Mouse (Mus musculus): ENCODE measurements at regions not wholly inside any gene's neighbourhood (a gene's known extent, or its start where the extent isn't known, plus 50 kb on each side); places are given as distances from the start of the nearest gene placed in this dataset.

DNA sequence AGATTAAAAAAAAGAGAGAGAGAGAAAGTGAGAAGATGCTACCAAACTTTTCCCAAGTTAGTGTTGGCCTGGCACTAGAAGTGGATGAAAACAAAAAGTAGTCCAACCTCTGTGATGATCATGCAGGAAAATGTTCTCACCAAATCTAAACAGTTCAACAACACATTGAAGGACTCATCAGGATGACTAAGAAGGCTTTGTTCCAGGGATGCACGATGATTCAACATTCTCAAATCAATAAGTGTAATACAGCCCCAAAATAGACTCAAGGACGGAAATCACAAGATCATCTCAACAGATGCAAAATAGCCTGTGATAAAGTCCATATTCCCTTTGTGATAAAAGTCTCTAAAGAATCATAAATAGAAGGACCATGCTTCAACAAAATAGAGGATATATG, 106.3 kb downstream of the Cysltr2 start:
- no peaks in the 10 kb centered on the region for H3K9me3 ChIP-seq (replicated peaks; ENCODE audit: low read length)
- TF ChIP-seq CTCF (IDR thresholded peaks at IDR 0.05; ENCODE audit: low read depth) = no peak
- ATAC-seq (replicated peaks; ENCODE audit: low FRiP score, low read depth) = no peak
- H3K9ac ChIP-seq (ENCODE audit: low read depth, low read length) = no peak overlapping the region
- no peak overlapping the region for H3K4me2 ChIP-seq (ENCODE audit: low read length)
- no peak overlapping the region for H3K27ac ChIP-seq
- DNase-seq (ENCODE audit: low spot score) = no peak
- no peaks in the 10 kb centered on the region for H3K27me3 ChIP-seq (ENCODE audit: insufficient read depth, low read length)
- H3K36me3 ChIP-seq (ENCODE audit: insufficient read depth, low read length) = no peaks in the 10 kb centered on the region
- WGBS = 89% methylated on average over 2 of the region's 2 CpGs
- H3K4me1 ChIP-seq (replicated peaks; ENCODE audit: insufficient read depth, low read length) = no peaks in the 10 kb centered on the region
- H3K4me3 ChIP-seq (replicated peaks; ENCODE audit: low read depth, low read length) = no peak overlapping the region

DNA sequence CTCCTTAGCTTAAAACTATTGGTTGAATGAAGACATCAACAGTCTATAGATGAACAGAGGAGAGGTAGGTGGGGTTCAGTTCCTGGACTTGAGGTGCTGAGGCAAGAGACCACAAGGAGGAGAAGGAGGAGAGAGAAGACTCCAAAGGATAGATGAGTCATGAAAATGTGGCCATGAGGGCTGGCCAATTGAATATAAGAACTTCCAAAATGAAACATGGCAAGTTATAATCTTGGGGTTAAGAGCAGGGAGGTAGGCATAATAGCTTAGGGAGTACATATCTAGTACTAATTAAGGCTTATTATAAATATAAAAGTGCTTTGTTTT, 109.9 kb downstream of the Cysltr2 start:
- no peak for ATAC-seq (replicated peaks; ENCODE audit: low FRiP score, low read depth)

GRCm38 (mm10) chr14:72938382-72939066, 110.4 kb downstream of the Cysltr2 start:
- Histone ChIP-seq H3K4me3 (replicated peaks; ENCODE audit: low read depth, low read length) (no peak overlapping the region), H3K27me3 (ENCODE audit: insufficient read depth, low read length) (no peaks in the 10 kb centered on the region), H3K27ac (no peak overlapping the region), H3K9ac (ENCODE audit: low read depth, low read length) (no peak overlapping the region), H3K36me3 (ENCODE audit: insufficient read depth, low read length) (no peaks in the 10 kb centered on the region), H3K4me2 (ENCODE audit: low read length) (no peak overlapping the region), H3K9me3 (replicated peaks; ENCODE audit: low read length) (no peaks in the 10 kb centered on the region), H3K4me1 (replicated peaks; ENCODE audit: insufficient read depth, low read length) (no peaks in the 10 kb centered on the region)
- no peak for DNase-seq (ENCODE audit: low spot score)
- ATAC-seq (replicated peaks; ENCODE audit: low FRiP score, low read depth) = no peak
- TF ChIP-seq CTCF (IDR thresholded peaks at IDR 0.05; ENCODE audit: low read depth) = no peak

More for the DNA sequence above, 109.9 kb downstream of the Cysltr2 start:
- no peak overlapping the region for H3K9ac ChIP-seq (ENCODE audit: low read depth, low read length)
- H3K4me3 ChIP-seq (replicated peaks; ENCODE audit: low read depth, low read length) = no peak overlapping the region
- H3K27me3 ChIP-seq (ENCODE audit: insufficient read depth, low read length) = no peaks in the 10 kb centered on the region
- DNase-seq (ENCODE audit: low spot score) = no peak
- H3K4me1 ChIP-seq (replicated peaks; ENCODE audit: insufficient read depth, low read length) = no peaks in the 10 kb centered on the region
- H3K27ac ChIP-seq = no peak overlapping the region
- no peak overlapping the region for H3K4me2 ChIP-seq (ENCODE audit: low read length)
- no peaks in the 10 kb centered on the region for H3K36me3 ChIP-seq (ENCODE audit: insufficient read depth, low read length)
- no peak for TF ChIP-seq CTCF (IDR thresholded peaks at IDR 0.05; ENCODE audit: low read depth)
- H3K9me3 ChIP-seq (replicated peaks; ENCODE audit: low read length) = no peaks in the 10 kb centered on the region

DNA sequence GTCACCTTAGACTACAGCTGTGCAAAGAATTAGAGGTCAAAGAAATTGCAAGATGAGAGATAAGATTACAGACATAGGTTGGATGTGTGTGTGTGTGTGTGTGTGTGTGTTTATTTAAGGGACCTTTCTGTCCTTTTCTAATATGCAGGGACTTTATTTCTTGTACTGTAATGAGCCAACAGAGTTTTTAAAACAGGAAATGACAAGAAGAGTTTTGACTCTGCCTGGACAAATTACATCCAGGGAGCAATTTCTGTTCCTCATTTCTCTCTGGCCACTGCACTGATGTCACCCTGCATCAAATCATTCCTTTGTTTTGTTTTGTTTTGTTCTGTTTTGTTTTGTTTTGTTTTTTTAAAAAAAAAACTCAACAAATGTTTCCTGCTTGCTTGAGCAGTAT, 115.3 kb downstream of the Cysltr2 start:
- Histone ChIP-seq H3K36me3 (ENCODE audit: insufficient read depth, low read length) (no peaks in the 10 kb centered on the region), H3K9ac (ENCODE audit: low read depth, low read length) (no peak overlapping the region), H3K27me3 (ENCODE audit: insufficient read depth, low read length) (no peaks in the 10 kb centered on the region), H3K4me2 (ENCODE audit: low read length) (no peak overlapping the region), H3K9me3 (replicated peaks; ENCODE audit: low read length) (no peaks in the 10 kb centered on the region), H3K4me3 (replicated peaks; ENCODE audit: low read depth, low read length) (no peak overlapping the region), H3K4me1 (replicated peaks; ENCODE audit: insufficient read depth, low read length) (no peaks in the 10 kb centered on the region), H3K27ac (no peak overlapping the region)
- ATAC-seq (replicated peaks; ENCODE audit: low FRiP score, low read depth) (no peak), DNase-seq (ENCODE audit: low spot score) (peak; percentile 7)
- TF ChIP-seq CTCF (IDR thresholded peaks at IDR 0.05; ENCODE audit: low read depth) = no peak

DNA sequence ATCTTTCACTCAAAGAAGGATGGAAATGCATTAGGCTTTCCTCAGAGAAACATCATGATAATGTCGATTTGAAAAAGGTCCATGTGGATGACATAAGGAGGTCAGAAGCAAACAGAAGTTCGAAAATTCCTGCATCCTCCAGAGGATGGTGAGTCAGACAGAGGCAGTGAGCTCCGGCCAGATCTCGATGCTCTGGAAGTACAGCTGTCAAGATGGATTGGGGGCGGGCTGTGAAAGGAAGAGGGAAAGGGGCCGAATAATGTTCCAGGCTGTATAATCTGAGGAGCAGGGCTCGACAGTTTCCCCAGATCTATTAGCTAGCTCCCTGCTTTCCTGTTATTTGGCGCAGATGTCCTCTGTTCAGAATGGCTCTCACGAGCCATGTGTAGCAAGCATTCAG, 116.6 kb downstream of the Cysltr2 start:
- ATAC-seq (replicated peaks; ENCODE audit: low FRiP score, low read depth) (no peak), DNase-seq (ENCODE audit: low spot score) (peak; percentile 12)
- Histone ChIP-seq H3K36me3 (ENCODE audit: insufficient read depth, low read length) (no peaks in the 10 kb centered on the region), H3K4me2 (ENCODE audit: low read length) (no peak overlapping the region), H3K27ac (no peak overlapping the region), H3K27me3 (ENCODE audit: insufficient read depth, low read length) (no peaks in the 10 kb centered on the region), H3K4me3 (replicated peaks; ENCODE audit: low read depth, low read length) (no peak overlapping the region), H3K9ac (ENCODE audit: low read depth, low read length) (no peak overlapping the region), H3K4me1 (replicated peaks; ENCODE audit: insufficient read depth, low read length) (no peaks in the 10 kb centered on the region), H3K9me3 (replicated peaks; ENCODE audit: low read length) (no peaks in the 10 kb centered on the region)
- WGBS = 58% methylated on average over 9 of the region's 9 CpGs
- no peak for TF ChIP-seq CTCF (IDR thresholded peaks at IDR 0.05; ENCODE audit: low read depth)

DNA sequence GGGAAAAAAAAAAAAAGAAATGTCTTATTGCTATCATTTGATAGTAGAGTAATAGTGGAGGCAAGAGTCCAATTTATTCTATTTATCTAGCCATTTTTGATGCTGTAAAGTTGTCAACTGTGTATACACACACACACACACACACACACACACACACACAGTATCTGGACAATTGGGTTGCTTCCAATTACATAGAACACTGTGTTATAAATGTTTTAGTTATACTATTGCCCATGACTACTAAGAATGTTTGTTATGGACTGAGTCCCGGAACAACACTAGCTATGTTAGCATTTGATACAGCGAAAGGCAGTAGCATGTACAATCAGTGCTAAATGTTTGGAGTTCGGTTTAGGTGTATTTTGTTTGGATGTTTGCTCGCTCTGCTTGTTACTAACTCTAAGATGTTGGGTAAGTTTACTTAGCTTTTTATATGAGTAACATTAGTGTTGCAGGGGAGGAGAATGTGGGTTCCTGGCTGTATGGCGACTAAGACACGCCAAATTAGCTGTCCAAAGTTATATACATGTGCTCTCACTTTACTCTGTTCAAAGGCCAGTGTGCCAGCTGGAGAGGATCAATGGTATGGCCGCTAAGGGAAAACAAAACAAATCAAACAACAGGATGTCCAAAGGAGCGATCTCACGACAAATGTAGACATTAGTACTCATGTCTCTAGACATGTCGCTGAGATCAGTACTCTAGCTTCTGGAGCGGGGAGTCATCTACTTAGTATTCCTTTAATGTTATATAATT, 147.6 kb downstream of the Cysltr2 start:
- no peaks in the 10 kb centered on the region for H3K27me3 ChIP-seq (ENCODE audit: insufficient read depth, low read length)
- no peaks in the 10 kb centered on the region for H3K9me3 ChIP-seq (replicated peaks; ENCODE audit: low read length)
- ATAC-seq (replicated peaks; ENCODE audit: low FRiP score, low read depth) (no peak), DNase-seq (ENCODE audit: low spot score) (peak; percentile 69)
- TF ChIP-seq CTCF (IDR thresholded peaks at IDR 0.05; ENCODE audit: low read depth) = no peak
- no peaks in the 10 kb centered on the region for H3K4me1 ChIP-seq (replicated peaks; ENCODE audit: insufficient read depth, low read length)
- 65% methylated on average over 11 of the region's 11 CpGs for WGBS
- no peaks in the 10 kb centered on the region for H3K36me3 ChIP-seq (ENCODE audit: insufficient read depth, low read length)
- H3K9ac ChIP-seq (ENCODE audit: low read depth, low read length) = no peak overlapping the region
- no peak overlapping the region for H3K4me2 ChIP-seq (ENCODE audit: low read length)
- no peak overlapping the region for H3K4me3 ChIP-seq (replicated peaks; ENCODE audit: low read depth, low read length)
- peak overlapping the region; percentile 36; the same call in 1 of the 2 replicates for H3K27ac ChIP-seq
